Mouse (Mus musculus) stomach, embryonic 16.5 days (tissue): ENCODE measurements around the gene Ltbp1. TPM values are rescaled to one million over a fixed set of nuclear protein-coding genes. Genes with fewer than 3 reads are reported as not detected.

Source experiments
- ATAC-seq: fragments of 200-750 bp; cut with Nextera tagmentation; 2 replicates; pipeline ENCODE4 v1.8.0; 2017; ENCODE audit warnings: moderate number of reproducible peaks, moderate TSS enrichment; ENCODE audit not compliant: insufficient read depth, low FRiP score
- H3K27ac ChIP-seq: fragments of 300-500 bp; sonication (generic); 2 replicates; pipeline ENCODE4 v1.5.1; 2014; ENCODE audit warnings: low read length
- H3K27me3 ChIP-seq: fragments of 300-500 bp; sonication (generic); 2 replicates; pipeline ENCODE4 v1.6.1; 2014; ENCODE audit warnings: low read length, control low read depth, mixed read lengths; ENCODE audit not compliant: control insufficient read depth, insufficient read depth
- H3K36me3 ChIP-seq: fragments of 300-500 bp; sonication (generic); 2 replicates; pipeline ENCODE4 v1.6.1; 2014; ENCODE audit warnings: low read length; ENCODE audit not compliant: control insufficient read depth, insufficient read depth
- H3K4me1 ChIP-seq: fragments of 300-500 bp; sonication (generic); 2 replicates; pipeline ENCODE4 v1.6.1; 2014; ENCODE audit warnings: low read length, control low read depth, mixed read lengths; ENCODE audit not compliant: control insufficient read depth, insufficient read depth
- H3K4me2 ChIP-seq: fragments of 300-500 bp; sonication (generic); 2 replicates; pipeline ENCODE4 v1.6.1; 2014; ENCODE audit warnings: low read depth, low read length, mixed read lengths
- H3K4me3 ChIP-seq: fragments of 300-500 bp; sonication (generic); replicated peaks from 2 replicates; pipeline ENCODE4 v1.5.1; 2014; ENCODE audit warnings: mild to moderate bottlenecking, low read length
- H3K9ac ChIP-seq: fragments of 300-500 bp; sonication (generic); 2 replicates; pipeline ENCODE4 v1.6.1; 2014; ENCODE audit warnings: low read length
- H3K9me3 ChIP-seq: fragments of 300-500 bp; sonication (generic); replicated peaks from 2 replicates; pipeline ENCODE4 v1.6.1; 2016; ENCODE audit warnings: low read length, control low read depth; ENCODE audit not compliant: control insufficient read depth
- WGBS: fragments of 180-500 bp; shearing (Covaris S2); extraction: QIAGEN DNeasy Blood & Tissue Kit; methylation state at CpG from one replicate; pipeline ENCODE4 v1.1.7; 2014; 5-methylcytosine and 5-hydroxymethylcytosine counted together
- polyA plus RNA-seq: library from polyadenylated mRNA; unstranded; fragments of >200 nt; fragmentation: Nextera tagmentation; extraction: Ambion mirVana; gene quantifications from 2 replicates; pipeline ENCODE4 v1.2.1, GENCODE M21; 2015

The Ltbp1 gene
- polyA plus RNA-seq = 30.1 and 30.4 TPM in 2 replicates

GRCm38 (mm10) chr17:75005281-75005684 lies at the start of gene Ltbp1:
Ltbp1 (plus strand) TSS chr17:75005568.
- Histone ChIP-seq H3K27ac (peak within 1 kb of the TSS; percentile 90), H3K36me3 (no peaks in the 10 kb centered on the region), H3K4me2 (peak within 1 kb of the TSS; percentile 98), H3K27me3 (no peaks in the 10 kb centered on the region), H3K4me3 (peak within 1 kb of the TSS; percentile 74), H3K4me1 (0 out of 2 replicates have a peak, but pooled peaks cover 4% of the 10 kb centered on the region), H3K9ac (peak within 1 kb of the TSS; percentile 89), H3K9me3 (no peaks in the 10 kb centered on the region)
- under 1% methylated on average over 27 of the region's 27 CpGs for WGBS
- peak; percentile 86 for ATAC-seq

- Histone ChIP-seq H3K4me3 (no peak overlapping the region), H3K4me2 (no peak overlapping the region), H3K9ac (no peak overlapping the region), H3K27me3 (no peaks in the 10 kb centered on the region), H3K27ac (no peak overlapping the region), H3K36me3 (no peaks in the 10 kb centered on the region), H3K9me3 (no peaks in the 10 kb centered on the region), H3K4me1 (no peaks in the 10 kb centered on the region)
- ATAC-seq = no peak
- 58% methylated on average over 6 of the region's 6 CpGs for WGBS
Observed at GRCm38 (mm10) chr17:74959481-74960245, 45.7 kb upstream of the Ltbp1 start.

- 96% methylated on average over 8 of the region's 8 CpGs for WGBS
- no peaks in the 10 kb centered on the region for H3K9me3 ChIP-seq
Observed at GRCm38 (mm10) chr17:74963222-74963621, 42.1 kb upstream of the Ltbp1 start.

DNA sequence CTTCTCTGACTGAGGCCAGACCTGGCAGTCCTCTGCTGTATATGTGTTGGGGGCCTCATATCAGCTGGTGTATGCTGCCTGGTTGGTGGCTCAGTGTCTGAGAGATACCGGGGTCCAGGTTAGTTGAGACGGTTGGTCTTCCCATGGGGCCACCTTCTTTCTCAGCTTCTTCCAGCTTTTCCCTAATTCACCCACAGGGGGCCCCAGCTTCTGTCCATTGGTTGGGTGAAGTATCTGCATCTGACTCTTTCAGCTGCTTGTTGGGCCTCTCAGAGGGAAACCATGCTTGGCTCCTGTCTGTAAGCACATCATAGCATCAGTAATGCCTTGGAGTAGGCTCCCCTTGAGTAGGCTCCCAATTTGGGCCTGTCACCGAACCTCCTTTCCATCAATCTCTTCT lies 41.5 kb upstream of the Ltbp1 start:
- H3K9ac ChIP-seq = no peak overlapping the region
- no peak overlapping the region for H3K4me3 ChIP-seq
- no peak overlapping the region for H3K4me2 ChIP-seq
- no peaks in the 10 kb centered on the region for H3K27me3 ChIP-seq
- WGBS = 93% methylated on average over 3 of the region's 3 CpGs
- no peak overlapping the region for H3K27ac ChIP-seq
- no peaks in the 10 kb centered on the region for H3K9me3 ChIP-seq
- ATAC-seq = no peak
- H3K36me3 ChIP-seq = no peaks in the 10 kb centered on the region
- no peaks in the 10 kb centered on the region for H3K4me1 ChIP-seq

More at GRCm38 (mm10) chr17:74963222-74963621, 42.1 kb upstream of the Ltbp1 start:
- Histone ChIP-seq H3K27me3 (no peaks in the 10 kb centered on the region), H3K4me3 (no peak overlapping the region), H3K27ac (no peak overlapping the region), H3K36me3 (no peaks in the 10 kb centered on the region), H3K4me2 (no peak overlapping the region), H3K4me1 (no peaks in the 10 kb centered on the region), H3K9ac (no peak overlapping the region)
- ATAC-seq = no peak

DNA sequence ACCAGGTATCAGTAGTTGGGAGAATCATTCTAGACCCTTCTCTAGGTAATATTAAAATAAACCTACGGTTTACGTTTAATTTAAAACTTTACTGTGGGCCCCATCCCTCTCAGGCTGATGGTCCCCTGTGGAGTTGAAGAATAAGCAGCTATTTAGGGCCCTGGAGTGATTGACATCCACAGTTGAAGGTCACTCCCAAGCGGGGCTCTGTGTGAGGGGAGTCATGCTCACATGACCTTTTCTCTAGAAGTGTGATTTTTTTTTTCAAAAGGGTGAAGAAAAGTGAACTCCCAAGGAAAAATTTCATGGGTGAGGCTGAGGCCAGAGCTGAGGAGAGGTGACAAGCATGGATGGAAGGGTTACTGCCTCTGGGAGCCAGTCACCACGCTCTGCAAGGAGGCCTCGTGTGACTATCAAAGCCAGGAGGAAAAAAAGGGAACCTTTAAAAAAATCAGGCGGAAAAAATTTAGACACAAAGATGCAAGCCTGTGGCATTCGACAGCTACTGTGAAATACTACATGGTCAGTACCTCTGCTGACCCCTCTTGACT lies 38.0 kb upstream of the Ltbp1 start:
- Histone ChIP-seq H3K9ac (no peak overlapping the region), H3K9me3 (no peaks in the 10 kb centered on the region), H3K4me1 (no peaks in the 10 kb centered on the region), H3K27ac (no peak overlapping the region), H3K4me2 (no peak overlapping the region), H3K27me3 (no peaks in the 10 kb centered on the region), H3K4me3 (no peak overlapping the region), H3K36me3 (no peaks in the 10 kb centered on the region)
- no peak for ATAC-seq
- 75% methylated on average over 7 of the region's 7 CpGs for WGBS

DNA sequence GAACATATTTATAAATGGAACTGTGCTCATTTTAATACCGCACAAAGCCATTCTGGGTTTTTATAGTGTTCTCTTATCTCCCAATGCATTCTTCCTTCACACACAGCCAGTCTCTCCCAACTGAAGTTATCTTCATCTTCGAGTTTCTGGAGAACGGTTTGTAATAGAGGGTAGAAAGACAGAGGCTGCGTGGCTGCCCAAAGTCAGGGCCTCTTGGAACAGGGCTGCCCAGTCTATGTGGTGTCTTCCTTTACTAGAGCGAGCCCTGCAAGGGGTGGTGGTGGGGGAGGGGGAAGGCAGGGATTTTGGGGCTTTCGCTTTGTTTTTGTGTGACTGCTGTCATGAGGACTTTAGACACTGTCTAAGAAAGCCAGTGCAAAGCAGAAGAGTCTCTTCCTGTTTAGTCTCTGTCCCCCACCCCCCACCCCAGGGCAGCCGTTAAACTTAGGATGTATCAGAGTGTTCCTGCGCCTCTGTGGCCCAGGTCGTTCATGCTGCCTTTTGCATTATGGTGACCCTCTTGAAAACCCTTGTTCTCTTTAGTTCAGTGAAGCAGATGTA lies 37.1 kb upstream of the Ltbp1 start:
- WGBS = 63% methylated on average over 9 of the region's 9 CpGs
- ATAC-seq = no peak
- no peaks in the 10 kb centered on the region for H3K36me3 ChIP-seq
- 0 out of 2 replicates have a peak overlapping the region, but pooled peaks have one; percentile 0 for H3K4me2 ChIP-seq
- H3K27ac ChIP-seq = no peak overlapping the region
- H3K27me3 ChIP-seq = no peaks in the 10 kb centered on the region
- no peak overlapping the region for H3K4me3 ChIP-seq
- no peaks in the 10 kb centered on the region for H3K9me3 ChIP-seq
- no peaks in the 10 kb centered on the region for H3K4me1 ChIP-seq
- H3K9ac ChIP-seq = no peak overlapping the region

DNA sequence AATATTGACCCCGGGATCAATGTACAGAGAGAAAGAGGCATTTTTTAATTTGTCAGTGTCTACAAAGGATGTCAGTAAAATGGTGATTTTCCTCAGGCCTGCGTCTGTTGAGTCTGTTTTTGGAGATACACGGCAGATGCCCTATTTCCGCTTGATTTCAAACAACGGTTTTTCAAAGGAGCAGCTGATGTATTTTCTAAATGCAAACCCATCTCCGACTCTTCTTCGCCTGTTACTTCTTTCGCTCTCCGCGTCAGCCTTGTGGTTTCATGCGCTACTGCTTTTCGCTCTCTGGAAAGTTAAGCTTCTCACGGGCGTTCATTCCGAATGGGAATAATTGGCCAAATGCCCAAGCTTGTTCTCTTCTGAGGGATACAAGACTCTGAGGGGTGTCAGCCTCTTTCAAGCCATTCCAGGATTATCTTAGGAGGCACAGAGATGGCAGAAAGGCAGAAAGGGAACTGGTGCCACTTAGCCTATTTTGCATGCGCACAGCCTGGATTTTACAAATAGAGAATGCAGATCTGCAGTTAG lies 36.6 kb upstream of the Ltbp1 start:
- H3K36me3 ChIP-seq = no peaks in the 10 kb centered on the region
- H3K9ac ChIP-seq = no peak overlapping the region
- no peak for ATAC-seq
- H3K4me2 ChIP-seq = 0 out of 2 replicates have a peak overlapping the region, but pooled peaks have one; percentile 0
- 62% methylated on average over 16 of the region's 16 CpGs for WGBS
- no peak overlapping the region for H3K27ac ChIP-seq
- H3K9me3 ChIP-seq = no peaks in the 10 kb centered on the region
- no peak overlapping the region for H3K4me3 ChIP-seq
- no peaks in the 10 kb centered on the region for H3K4me1 ChIP-seq
- no peaks in the 10 kb centered on the region for H3K27me3 ChIP-seq

GRCm38 (mm10) chr17:74975192-74975591 lies 30.2 kb upstream of the Ltbp1 start:
- Histone ChIP-seq H3K9ac (no peak overlapping the region), H3K9me3 (no peaks in the 10 kb centered on the region), H3K4me3 (no peak overlapping the region), H3K27ac (no peak overlapping the region), H3K4me2 (no peak overlapping the region), H3K27me3 (no peaks in the 10 kb centered on the region), H3K4me1 (no peaks in the 10 kb centered on the region), H3K36me3 (no peaks in the 10 kb centered on the region)
- no peak for ATAC-seq
- WGBS = 58% methylated on average over 6 of the region's 6 CpGs
